Mouse (Mus musculus): ENCODE data around the gene Dcst2.

Gene Dcst2

GRCm38 (mm10) chr3:89387632-89388031, 25.9 kb downstream of the Dcst2 start:
- DNase-seq (ENCODE audit: low read depth, low spot score) = peak; percentile 38

DNA sequence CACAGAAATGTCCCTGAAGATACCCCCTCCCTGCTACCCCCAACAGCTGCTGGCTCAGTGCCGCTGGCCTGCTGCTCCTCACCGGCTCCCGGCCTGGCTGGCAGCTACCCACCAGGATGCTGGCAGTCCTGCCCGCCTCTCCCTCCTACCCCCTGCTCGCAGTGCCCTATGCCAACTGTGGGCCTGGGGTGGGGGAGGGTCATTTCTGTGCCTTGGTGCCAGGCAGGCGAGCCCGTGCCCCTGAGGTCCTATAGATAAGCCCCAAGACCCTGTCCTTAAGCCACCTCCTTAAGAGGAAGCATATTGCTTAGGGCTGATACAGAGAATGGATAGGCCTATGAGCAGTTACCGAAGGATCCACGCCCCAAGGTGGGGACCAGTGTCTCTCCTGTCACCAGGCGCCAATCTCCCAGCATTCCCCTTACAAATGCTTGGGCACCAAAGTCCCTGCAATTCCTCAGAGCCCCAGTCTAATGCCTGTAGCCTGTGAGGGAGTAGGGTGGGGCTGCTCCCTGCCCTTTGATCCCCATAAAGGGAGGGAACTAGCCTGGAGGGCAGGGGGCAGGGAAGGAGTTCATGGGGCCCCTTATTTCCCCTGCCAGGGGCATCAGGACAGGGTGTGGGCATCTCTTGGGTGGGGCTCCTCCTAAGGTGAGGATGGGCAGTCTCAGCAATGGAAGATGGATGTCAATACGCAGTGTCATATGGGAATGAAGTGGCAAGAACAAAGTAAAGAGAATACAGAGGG, 26.5 kb downstream of the Dcst2 start:
- DNase-seq (ENCODE audit: low read depth, low spot score) = peak; percentile 42

DNA sequence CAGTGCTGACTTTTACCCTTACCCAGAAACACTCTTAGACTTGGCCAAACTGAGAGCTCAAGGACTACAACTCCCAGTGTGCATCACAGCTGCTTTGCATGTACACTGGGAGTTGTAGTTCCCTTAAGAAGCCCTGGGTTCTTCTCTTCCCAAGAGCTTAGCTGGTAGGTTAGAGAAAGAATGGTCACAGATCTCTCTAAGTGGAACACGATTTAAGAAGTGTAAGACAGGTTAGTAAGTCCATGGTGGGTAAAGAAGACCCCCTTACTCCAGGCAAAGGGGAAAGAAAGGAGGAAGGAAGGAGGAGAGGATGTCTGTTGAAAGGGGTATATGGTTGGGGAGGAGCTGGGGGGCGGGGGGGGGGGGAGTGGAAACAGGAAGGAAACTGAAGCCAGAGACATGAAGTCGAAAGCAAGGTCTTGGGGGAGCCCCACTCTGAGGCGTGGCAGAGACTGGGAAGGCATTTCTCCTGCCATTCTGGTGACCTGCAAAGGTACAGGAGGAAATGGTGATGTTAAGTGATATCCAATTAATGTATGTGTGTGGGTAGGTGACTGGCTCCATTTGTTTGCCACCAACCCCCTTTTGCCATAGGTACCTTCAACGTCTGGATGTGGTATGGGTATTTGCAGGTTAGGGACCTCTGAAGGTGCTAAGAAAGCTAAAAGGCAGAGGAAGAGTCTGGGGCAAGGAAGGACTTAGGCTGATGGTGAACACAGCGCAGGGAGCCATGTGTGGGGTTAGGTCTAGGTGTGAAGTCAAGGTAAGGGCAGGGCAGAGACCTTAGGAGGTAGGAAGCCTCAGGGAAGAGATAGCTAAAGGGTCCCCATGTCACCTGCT, 27.3 kb downstream of the Dcst2 start:
- peak; percentile 85 for DNase-seq (ENCODE audit: low read depth, low spot score)

- DNase-seq (ENCODE audit: low read depth, low spot score) = peak; percentile 59
Measured at GRCm38 (mm10) chr3:89390111-89390515, 28.3 kb downstream of the Dcst2 start.

DNA sequence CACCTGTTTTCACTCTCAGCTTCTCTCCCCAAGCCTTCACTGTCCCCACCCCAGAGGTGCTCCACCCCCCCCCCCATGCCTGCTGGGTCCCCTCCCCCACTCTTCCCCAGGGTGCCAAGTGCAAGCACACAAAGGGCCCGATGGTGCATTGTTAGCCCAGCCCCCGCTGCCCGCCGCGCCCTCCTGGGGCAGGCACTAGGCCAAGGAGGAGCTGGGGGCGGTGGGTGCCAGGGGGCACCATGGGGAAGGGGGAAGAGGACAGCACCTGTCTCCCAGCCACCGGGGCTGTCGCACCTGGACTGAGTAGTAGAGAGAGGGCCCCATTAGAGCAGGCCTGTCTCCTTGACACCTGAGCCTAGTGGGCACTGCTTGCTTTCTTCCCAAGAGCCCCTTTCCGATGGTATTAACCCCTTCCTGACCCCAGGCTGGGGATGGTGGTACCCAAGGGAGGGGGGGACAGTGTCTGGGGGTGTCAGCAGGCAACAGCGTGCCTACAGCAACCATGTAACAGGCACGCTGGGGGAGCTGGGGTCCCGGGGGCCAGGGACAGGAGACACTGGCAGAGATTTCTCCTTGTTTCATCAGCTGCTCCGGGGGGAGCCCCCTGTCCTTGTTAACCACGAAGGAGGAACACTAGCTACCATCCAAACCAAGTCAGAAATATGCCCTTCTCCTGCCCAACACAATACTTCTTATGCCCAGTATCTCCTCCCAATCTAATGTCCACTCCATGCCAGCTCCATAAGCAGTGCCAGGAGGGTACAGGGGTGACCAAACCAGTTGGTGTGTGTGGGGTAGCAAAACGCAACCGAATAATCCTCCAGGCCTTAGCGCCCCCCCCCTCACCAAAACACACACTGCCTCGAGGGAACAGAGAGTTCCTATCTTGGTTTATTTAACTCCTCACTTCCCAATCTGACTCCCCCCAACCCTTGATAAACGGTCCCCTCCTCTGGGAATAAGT, 29.2 kb downstream of the Dcst2 start:
- DNase-seq (ENCODE audit: low read depth, low spot score) = peak; percentile 53

- peak; percentile 46 for DNase-seq (ENCODE audit: low read depth, low spot score)
Measured at GRCm38 (mm10) chr3:89391663-89392511, 30.1 kb downstream of the Dcst2 start.

DNA sequence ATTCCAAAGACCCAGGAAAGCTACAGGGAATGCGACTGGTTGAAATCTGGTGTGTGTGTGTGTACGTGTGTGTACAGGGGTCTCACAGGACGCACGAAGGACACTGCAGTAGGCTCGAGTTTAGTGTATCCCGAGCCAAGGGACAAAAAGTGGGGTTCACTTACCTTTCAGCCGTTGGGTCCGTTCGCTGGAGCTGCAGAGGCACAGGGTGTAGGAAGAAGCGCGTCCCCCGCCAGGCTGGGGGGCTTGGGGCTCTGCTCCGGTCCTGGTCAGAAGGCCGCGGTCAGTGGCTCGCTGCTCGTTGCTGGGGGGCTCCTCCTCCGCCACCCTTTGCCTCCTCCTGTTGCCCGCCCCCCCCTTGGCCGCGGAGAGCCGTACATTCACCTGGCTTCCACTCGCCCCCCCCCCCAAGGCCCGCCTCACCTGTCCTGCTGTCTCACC, 31.1 kb downstream of the Dcst2 start:
- DNase-seq (ENCODE audit: low read depth, low spot score) = peak; percentile 49

DNA sequence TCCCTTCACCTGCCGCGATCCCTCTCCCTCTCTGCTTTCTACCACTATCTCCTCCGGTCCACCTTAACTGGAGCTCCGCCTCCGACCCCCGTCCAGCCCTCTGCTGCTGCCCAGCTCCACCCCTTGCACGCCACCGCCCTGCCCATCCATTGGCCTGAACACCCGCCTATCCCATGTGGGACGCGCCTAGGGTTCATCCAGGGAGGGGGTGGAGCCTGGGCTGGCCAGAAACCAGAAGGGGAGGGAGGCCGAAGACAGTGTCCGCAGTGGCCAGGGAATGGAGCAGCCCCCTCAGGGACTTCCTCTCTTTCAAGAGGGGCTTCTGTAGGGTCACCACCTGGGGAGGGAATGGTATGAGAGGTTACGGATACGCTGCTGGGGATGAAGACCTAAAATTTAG, 31.8 kb downstream of the Dcst2 start:
- peak; percentile 94 for DNase-seq (ENCODE audit: low read depth, low spot score)

- peak; percentile 80 for DNase-seq (ENCODE audit: low read depth, low spot score)
Measured at GRCm38 (mm10) chr3:89394006-89394893, 32.5 kb downstream of the Dcst2 start, which contains the start of gene Zbtb7b. Gene Zbtb7b, minus strand, starts transcription at chr3:89394776.

GRCm38 (mm10) chr3:89394894-89395256, 33.1 kb downstream of the Dcst2 start:
- DNase-seq (ENCODE audit: low read depth, low spot score) = no peak

DNA sequence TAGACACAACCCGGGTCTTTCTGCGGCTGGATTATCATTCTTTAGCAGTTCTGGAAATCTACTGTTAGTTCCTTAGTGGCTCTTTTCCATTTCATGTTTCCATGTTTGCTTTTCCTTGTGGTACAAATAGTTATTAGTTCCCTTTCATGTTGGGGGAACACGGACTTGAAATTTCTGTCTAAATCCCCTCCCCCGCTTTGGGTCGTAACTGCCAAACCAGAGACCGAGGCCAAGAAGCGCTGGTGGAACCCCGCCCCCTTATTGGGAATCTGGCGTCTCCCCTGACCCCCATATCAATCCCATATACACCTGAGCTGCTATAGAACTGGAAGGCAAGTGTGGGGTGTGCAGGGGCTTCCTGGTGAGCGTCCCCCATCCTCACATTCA, 33.6 kb downstream of the Dcst2 start:
- DNase-seq (ENCODE audit: low read depth, low spot score) = no peak

DNA sequence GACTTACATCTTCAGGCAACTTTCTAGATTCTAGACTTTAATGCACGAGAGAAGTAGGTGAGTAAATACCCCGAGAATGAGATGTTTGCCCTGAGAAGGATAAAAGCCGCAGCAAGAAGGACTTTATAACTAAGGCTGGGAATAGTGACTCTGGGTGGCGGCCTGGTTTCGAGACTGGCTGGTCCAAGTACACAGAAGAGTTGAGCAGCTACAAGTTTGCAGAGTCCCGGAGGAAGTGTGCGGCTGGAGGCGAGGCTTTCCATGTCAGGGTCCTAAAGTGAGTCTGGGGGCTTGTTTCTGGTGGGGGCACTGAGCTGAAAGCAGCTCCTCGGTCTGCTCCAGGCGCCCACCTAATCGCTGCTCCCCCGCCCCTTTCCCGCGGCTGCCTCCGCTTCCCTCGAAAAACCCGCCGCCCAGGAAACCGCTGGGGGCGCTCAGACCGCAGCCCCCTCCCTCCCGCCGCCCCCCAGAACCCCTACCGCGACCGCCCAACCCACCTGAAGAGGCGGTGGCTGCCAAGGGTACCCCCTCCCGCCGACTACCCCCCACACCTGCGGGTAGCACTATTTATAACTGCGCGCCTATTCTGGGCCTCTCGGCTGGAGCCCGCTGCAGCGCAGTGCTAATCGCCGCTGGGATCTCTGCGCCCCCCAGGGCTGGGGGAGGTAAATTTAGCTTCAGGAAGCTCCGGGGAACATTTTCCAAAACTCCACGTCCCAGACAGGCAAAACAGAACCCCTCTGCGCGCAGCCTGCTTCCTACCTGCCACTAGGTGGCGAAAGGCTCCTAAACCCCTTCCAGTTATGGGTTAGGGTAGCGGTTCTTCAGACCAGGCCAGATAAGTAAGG, 34.3 kb downstream of the Dcst2 start:
- DNase-seq (ENCODE audit: low read depth, low spot score) = peak; percentile 71

DNA sequence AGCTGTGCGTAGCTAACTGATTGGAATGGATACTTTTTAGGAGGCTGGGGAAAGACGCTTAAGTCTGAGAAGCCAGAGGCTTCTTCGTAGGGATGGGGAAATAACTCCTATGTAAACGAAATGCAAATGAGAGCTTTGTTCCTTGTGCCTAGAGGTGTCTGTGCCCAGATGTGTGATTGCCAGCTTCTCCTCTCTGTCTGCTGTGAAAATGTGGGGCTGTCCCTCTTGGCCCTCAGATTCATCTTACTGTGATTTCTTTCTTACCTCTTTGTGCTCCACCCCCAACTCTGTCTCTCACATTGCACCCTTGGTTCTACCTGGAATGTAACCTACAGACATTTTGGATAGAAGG, 34.9 kb downstream of the Dcst2 start:
- DNase-seq (ENCODE audit: low read depth, low spot score) = no peak

- no peak for DNase-seq (ENCODE audit: low read depth, low spot score)
Measured at GRCm38 (mm10) chr3:89401329-89401728, 39.6 kb downstream of the Dcst2 start.

GRCm38 (mm10) chr3:89402693-89403092, 40.9 kb downstream of the Dcst2 start, which contains the start of gene Lenep:
Gene Lenep, minus strand, starts transcription at chr3:89402793.
- DNase-seq (ENCODE audit: low read depth, low spot score) = no peak

GRCm38 (mm10) chr3:89406887-89407286, 45.1 kb downstream of the Dcst2 start:
- no peak for DNase-seq (ENCODE audit: low read depth, low spot score)

DNA sequence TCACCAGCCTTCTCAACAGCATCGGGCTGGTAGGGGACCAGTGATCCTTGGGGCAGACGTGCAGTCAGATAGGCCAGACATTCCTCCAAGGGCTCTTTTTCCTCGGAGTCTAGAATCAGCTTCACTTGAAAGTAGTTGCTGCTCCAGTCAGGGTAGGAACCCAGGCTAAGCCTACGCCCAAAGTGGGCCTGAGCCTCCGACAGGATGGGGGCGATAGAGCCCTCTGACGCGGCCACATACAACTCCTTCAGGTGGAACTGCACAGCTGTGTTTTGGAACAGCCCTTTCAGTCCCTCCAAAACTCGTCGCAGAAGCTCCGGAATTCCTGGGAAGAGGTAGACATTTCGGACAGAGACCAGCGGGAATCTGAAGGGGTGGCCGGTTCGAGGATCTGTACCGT, 46.7 kb downstream of the Dcst2 start:
- DNase-seq (ENCODE audit: low read depth, low spot score) = no peak

GRCm38 (mm10) chr3:89409701-89410100, 47.9 kb downstream of the Dcst2 start:
- no peak for DNase-seq (ENCODE audit: low read depth, low spot score)

- DNase-seq (ENCODE audit: low read depth, low spot score) = no peak
Measured at GRCm38 (mm10) chr3:89410864-89411263, 49.1 kb downstream of the Dcst2 start.

Measured in CD4-positive helper T cell, adult 2 months (primary cell).